Mouse (Mus musculus): ENCODE results near the gene Endov.

GRCm38 (mm10) chr11:119540560-119540959, 49.4 kb downstream of the Endov start:
- TF ChIP-seq RCOR1 (conservative IDR thresholded peaks at IDR 0.05; ENCODE audit: low read depth, low read length), result no peak
- no peak for TF ChIP-seq SMC3 (IDR thresholded peaks at IDR 0.05; ENCODE audit: low read depth, low read length)
- TF ChIP-seq CTCF (conservative IDR thresholded peaks at IDR 0.05 in 1 of 2, IDR thresholded peaks at IDR 0.05 in 1 of 2; ENCODE audit: low read depth in 2 of 2, low read length in 2 of 2), result no peak
- TF ChIP-seq ZC3H11A (IDR thresholded peaks at IDR 0.05; ENCODE audit: low read depth, low read length), result no peak
- no peak for TF ChIP-seq MEF2A (IDR thresholded peaks at IDR 0.05; ENCODE audit: borderline replicate concordance, low read depth, low read length)
- no peak for TF ChIP-seq MAFK (IDR thresholded peaks at IDR 0.05; ENCODE audit: insufficient replicate concordance, low read length)
- TF ChIP-seq POLR2A (IDR thresholded peaks at IDR 0.05; ENCODE audit: low read depth, low read length), result no peak
- no peak for TF ChIP-seq TCF12 (IDR thresholded peaks at IDR 0.05; ENCODE audit: low read depth, low read length)
- TF ChIP-seq EP300 (IDR thresholded peaks at IDR 0.05; ENCODE audit: low read length), result no peak
- no peak for TF ChIP-seq NELFE (IDR thresholded peaks at IDR 0.05; ENCODE audit: low read depth, low read length)
- no peak for TF ChIP-seq ELF1 (IDR thresholded peaks at IDR 0.05; ENCODE audit: low read depth, low read length)
